Mouse (Mus musculus): ENCODE data around the gene Npepps.

DNA sequence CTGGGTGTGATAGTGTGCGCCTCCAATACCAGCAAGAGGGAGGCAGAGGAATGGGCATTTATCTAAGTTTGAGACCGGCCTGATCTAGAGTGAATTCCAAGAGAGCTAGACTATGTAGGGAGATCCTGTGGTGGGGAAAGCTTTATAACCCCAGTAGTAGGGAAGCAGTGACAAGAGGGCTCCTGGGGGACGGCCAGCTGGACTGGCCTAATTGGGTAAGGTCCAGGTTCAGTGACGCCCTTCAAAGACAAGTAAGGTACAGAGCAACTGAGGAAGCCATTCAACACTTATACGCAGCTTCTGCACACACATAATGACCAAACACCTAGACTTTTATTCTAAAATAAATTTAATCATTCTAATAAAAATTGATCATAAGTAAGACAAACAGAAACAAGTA lies 48.0 kb downstream of the Npepps start:
- TF ChIP-seq POLR2A (IDR thresholded peaks at IDR 0.05; ENCODE audit: low read depth, low read length) (no peak), CTCF (conservative IDR thresholded peaks at IDR 0.05; ENCODE audit: insufficient read depth, insufficient read length, low read depth, low read length) (no peak)
